Mouse (Mus musculus): Measurements from ENCODE around the gene Dhrs11. TPM values are rescaled to one million over a fixed set of nuclear protein-coding genes. Genes with fewer than 3 reads are reported as not detected.
"Not testable (repeated sequence)": the region's sequence is repeated elsewhere in the genome, so short reads cannot be mapped to it uniquely, and the experiment has no call there.

Gene Dhrs11
- polyA plus RNA-seq, 1 experiment from 2014 or later, result 12.4 TPM

GRCm38 (mm10) chr11:84868786-84869259, 40.0 kb upstream of the Dhrs11 start:
- 23% methylated on average over 7 of the region's 7 CpGs for WGBS
- DNase-seq (ENCODE audit: low spot score) (peak; percentile 10), ATAC-seq (ENCODE audit: low FRiP score) (no peak)
- H3K4me1 ChIP-seq (replicated peaks; ENCODE audit: control insufficient read depth, insufficient read depth, low read length), result no peaks in the 10 kb centered on the region; the same call in 1 of the 2 replicates
- peak overlapping the region; percentile 95 for H3K4me3 ChIP-seq (ENCODE audit: low read depth, low read length)
- H3K9me3 ChIP-seq (ENCODE audit: control insufficient read depth, low read length), result no peaks in the 10 kb centered on the region
- no peaks in the 10 kb centered on the region for H3K36me3 ChIP-seq (ENCODE audit: control insufficient read depth, insufficient read depth, low read length)
- H3K9ac ChIP-seq (ENCODE audit: low read depth, low read length), result peak overlapping the region; percentile 91
- H3K27me3 ChIP-seq (ENCODE audit: control insufficient read depth, insufficient read depth, low read length), result no peaks in the 10 kb centered on the region
- 0 out of 2 replicates have a peak overlapping the region, but pooled peaks have one; percentile 94 for H3K27ac ChIP-seq (ENCODE audit: low read depth, low read length)
- H3K4me2 ChIP-seq (replicated peaks; ENCODE audit: low read depth, low read length), result peak overlapping the region; percentile 89

- Histone ChIP-seq H3K27ac (ENCODE audit: low read depth, low read length) (no peak overlapping the region), H3K4me2 (replicated peaks; ENCODE audit: low read depth, low read length) (no peak overlapping the region), H3K9me3 (ENCODE audit: control insufficient read depth, low read length) (no peaks in the 10 kb centered on the region), H3K4me1 (replicated peaks; ENCODE audit: control insufficient read depth, insufficient read depth, low read length) (no peaks in the 10 kb centered on the region; the same call in 1 of the 2 replicates), H3K27me3 (ENCODE audit: control insufficient read depth, insufficient read depth, low read length) (no peaks in the 10 kb centered on the region), H3K9ac (ENCODE audit: low read depth, low read length) (no peak overlapping the region), H3K36me3 (ENCODE audit: control insufficient read depth, insufficient read depth, low read length) (no peaks in the 10 kb centered on the region), H3K4me3 (ENCODE audit: low read depth, low read length) (no peak overlapping the region)
- WGBS, result 93% methylated on average over 2 of the region's 2 CpGs
- DNase-seq (ENCODE audit: low spot score) (no peak), ATAC-seq (ENCODE audit: low FRiP score) (no peak)
These were observed 38.8 kb upstream of the Dhrs11 start for GRCm38 (mm10) chr11:84867586-84867985.

GRCm38 (mm10) chr11:84865268-84865667, 36.5 kb upstream of the Dhrs11 start:
- Histone ChIP-seq H3K27me3 (ENCODE audit: control insufficient read depth, insufficient read depth, low read length) (no peaks in the 10 kb centered on the region), H3K4me3 (ENCODE audit: low read depth, low read length) (no peak overlapping the region), H3K36me3 (ENCODE audit: control insufficient read depth, insufficient read depth, low read length) (no peaks in the 10 kb centered on the region), H3K9me3 (ENCODE audit: control insufficient read depth, low read length) (no peaks in the 10 kb centered on the region), H3K9ac (ENCODE audit: low read depth, low read length) (no peak overlapping the region), H3K4me2 (replicated peaks; ENCODE audit: low read depth, low read length) (no peak overlapping the region), H3K4me1 (replicated peaks; ENCODE audit: control insufficient read depth, insufficient read depth, low read length) (no peaks in the 10 kb centered on the region; the same call in 1 of the 2 replicates), H3K27ac (ENCODE audit: low read depth, low read length) (no peak overlapping the region)
- ATAC-seq (ENCODE audit: low FRiP score), result no peak
- no peak for DNase-seq (ENCODE audit: low spot score)
- WGBS, result 75% methylated on average over 2 of the region's 2 CpGs

GRCm38 (mm10) chr11:84855285-84855684, 26.5 kb upstream of the Dhrs11 start:
- no peak overlapping the region for H3K27ac ChIP-seq (ENCODE audit: low read depth, low read length)
- H3K4me2 ChIP-seq (replicated peaks; ENCODE audit: low read depth, low read length), result no peak overlapping the region
- no peaks in the 10 kb centered on the region for H3K9me3 ChIP-seq (ENCODE audit: control insufficient read depth, low read length)
- 97% methylated on average over 6 of the region's 6 CpGs for WGBS
- no peaks in the 10 kb centered on the region for H3K27me3 ChIP-seq (ENCODE audit: control insufficient read depth, insufficient read depth, low read length)
- no peaks in the 10 kb centered on the region for H3K4me1 ChIP-seq (replicated peaks; ENCODE audit: control insufficient read depth, insufficient read depth, low read length)
- no peak overlapping the region for H3K9ac ChIP-seq (ENCODE audit: low read depth, low read length)
- DNase-seq (ENCODE audit: low spot score) (no peak), ATAC-seq (ENCODE audit: low FRiP score) (no peak)
- H3K4me3 ChIP-seq (ENCODE audit: low read depth, low read length), result no peak overlapping the region
- 0 out of 2 replicates have a peak, but pooled peaks cover 4% of the 10 kb centered on the region for H3K36me3 ChIP-seq (ENCODE audit: control insufficient read depth, insufficient read depth, low read length)

- WGBS, result 88% methylated on average over 7 of the region's 7 CpGs
- Histone ChIP-seq H3K27me3 (ENCODE audit: control insufficient read depth, insufficient read depth, low read length) (no peaks in the 10 kb centered on the region), H3K9me3 (ENCODE audit: control insufficient read depth, low read length) (no peaks in the 10 kb centered on the region), H3K4me2 (replicated peaks; ENCODE audit: low read depth, low read length) (no peak overlapping the region), H3K4me3 (ENCODE audit: low read depth, low read length) (no peak overlapping the region), H3K36me3 (ENCODE audit: control insufficient read depth, insufficient read depth, low read length) (no peaks in the 10 kb centered on the region; the same call in 1 of the 2 replicates), H3K27ac (ENCODE audit: low read depth, low read length) (no peak overlapping the region), H3K9ac (ENCODE audit: low read depth, low read length) (no peak overlapping the region), H3K4me1 (replicated peaks; ENCODE audit: control insufficient read depth, insufficient read depth, low read length) (no peaks in the 10 kb centered on the region)
- DNase-seq (ENCODE audit: low spot score) (no peak), ATAC-seq (ENCODE audit: low FRiP score) (no peak)
These were observed 18.8 kb upstream of the Dhrs11 start for GRCm38 (mm10) chr11:84847475-84848090.

- no peaks in the 10 kb centered on the region for H3K9me3 ChIP-seq (ENCODE audit: control insufficient read depth, low read length)
- WGBS, result 94% methylated on average over 15 of the region's 15 CpGs
- H3K27me3 ChIP-seq (ENCODE audit: control insufficient read depth, insufficient read depth, low read length), result no peaks in the 10 kb centered on the region
- H3K36me3 ChIP-seq (ENCODE audit: control insufficient read depth, insufficient read depth, low read length), result no peaks in the 10 kb centered on the region; the same call in 1 of the 2 replicates
- ATAC-seq (ENCODE audit: low FRiP score), result no peak
- DNase-seq (ENCODE audit: low spot score), result no peak
- H3K4me2 ChIP-seq (replicated peaks; ENCODE audit: low read depth, low read length), result no peak overlapping the region
- H3K4me3 ChIP-seq (ENCODE audit: low read depth, low read length), result no peak overlapping the region
- H3K4me1 ChIP-seq (replicated peaks; ENCODE audit: control insufficient read depth, insufficient read depth, low read length), result no peaks in the 10 kb centered on the region
- H3K9ac ChIP-seq (ENCODE audit: low read depth, low read length), result no peak overlapping the region
- H3K27ac ChIP-seq (ENCODE audit: low read depth, low read length), result no peak overlapping the region
These were observed 18.1 kb upstream of the Dhrs11 start for GRCm38 (mm10) chr11:84846741-84847474.

- Histone ChIP-seq H3K9ac (ENCODE audit: low read depth, low read length) (no peak overlapping the region), H3K4me3 (ENCODE audit: low read depth, low read length) (no peak overlapping the region), H3K9me3 (ENCODE audit: control insufficient read depth, low read length) (no peaks in the 10 kb centered on the region), H3K36me3 (ENCODE audit: control insufficient read depth, insufficient read depth, low read length) (0 out of 2 replicates have a peak, but pooled peaks cover under 1% of the 10 kb centered on the region), H3K27ac (ENCODE audit: low read depth, low read length) (no peak overlapping the region), H3K4me1 (replicated peaks; ENCODE audit: control insufficient read depth, insufficient read depth, low read length) (no peaks in the 10 kb centered on the region), H3K27me3 (ENCODE audit: control insufficient read depth, insufficient read depth, low read length) (no peaks in the 10 kb centered on the region), H3K4me2 (replicated peaks; ENCODE audit: low read depth, low read length) (no peak overlapping the region)
- ATAC-seq (ENCODE audit: low FRiP score) (no peak), DNase-seq (ENCODE audit: low spot score) (no peak)
- 88% methylated on average over 2 of the region's 2 CpGs for WGBS
These were observed 10.5 kb upstream of the Dhrs11 start for GRCm38 (mm10) chr11:84839330-84839729.

GRCm38 (mm10) chr11:84829495-84829894, 701 bp upstream of the Dhrs11 start:
- not testable (repeated sequence) for H3K36me3 ChIP-seq (ENCODE audit: control insufficient read depth, insufficient read depth, low read length); H3K9me3 ChIP-seq (ENCODE audit: control insufficient read depth, low read length); ATAC-seq (ENCODE audit: low FRiP score); H3K4me1 ChIP-seq (replicated peaks; ENCODE audit: control insufficient read depth, insufficient read depth, low read length); H3K27me3 ChIP-seq (ENCODE audit: control insufficient read depth, insufficient read depth, low read length); DNase-seq (ENCODE audit: low spot score)
- WGBS, result 81% methylated on average over 11 of the region's 11 CpGs
- Histone ChIP-seq H3K4me3 (ENCODE audit: low read depth, low read length) (peak overlapping the region; percentile 70), H3K9ac (ENCODE audit: low read depth, low read length) (peak overlapping the region; percentile 71), H3K4me2 (replicated peaks; ENCODE audit: low read depth, low read length) (peak overlapping the region; percentile 97), H3K27ac (ENCODE audit: low read depth, low read length) (0 out of 2 replicates have a peak overlapping the region, but pooled peaks have one; percentile 27)

All from hindbrain, embryonic 11.5 days (tissue).